7 mouse cellular contexts compared by ENCODE assay signal in genomic region chr13:83738528-83738981, GRCm38 (mm10).
DNase-seq lines count a peak whose midpoint lies in the region; ATAC-seq and TF ChIP-seq lines count a peak whose summit lies in the region.

No protein-coding gene starts in this region.

- TF ChIP-seq CTCF in spleen, adult 2 months (IDR thresholded peaks at IDR 0.05; ENCODE audit: extremely low read depth, insufficient read depth, insufficient read length, insufficient replicate concordance), result no peak

- no peaks in the 10 kb centered on the region for H3K9me3 ChIP-seq in embryonic facial prominence, embryonic 11.5 days (replicated peaks; ENCODE audit: control insufficient read depth, low read length)
- H3K9me3 ChIP-seq in limb, embryonic 10.5 days (replicated peaks), result no peaks in the 10 kb centered on the region
- no peaks in the 10 kb centered on the region for H3K9me3 ChIP-seq in neural tube, embryonic 14.5 days (ENCODE audit: control insufficient read depth, low read length)

- H3K9ac ChIP-seq in embryonic facial prominence, embryonic 11.5 days (replicated peaks; ENCODE audit: low read length), result 0 out of 2 replicates have a peak overlapping the region, but pooled peaks have one; percentile 9
- peak overlapping the region; percentile 90 for H3K9ac ChIP-seq in neural tube, embryonic 14.5 days (replicated peaks; ENCODE audit: low read depth, low read length)

- DNase-seq in spleen, adult 2 months (ENCODE audit: low read depth in 1 of 2, low spot score in 2 of 2), result no peak
- DNase-seq in spleen, adult 12 weeks (ENCODE audit: low spot score), result no peak
- peak; percentile 28 for DNase-seq in embryonic facial prominence, embryonic 11.5 days (ENCODE audit: low spot score)
- no peak for DNase-seq in limb, embryonic 10.5 days (ENCODE audit: low spot score)
- DNase-seq in gastrocnemius, adult 8-10 months (ENCODE audit: low spot score in 2 of 2), result no peak
- DNase-seq in frontal cortex, postnatal 10 days (ENCODE audit: low spot score in 2 of 2), result no peak

- no peak for TF ChIP-seq POLR2A in spleen, adult 2 months (IDR thresholded peaks at IDR 0.05; ENCODE audit: low read depth, low read length)

- peak overlapping the region; percentile 2; the same call in 1 of the 2 replicates for H3K4me2 ChIP-seq in embryonic facial prominence, embryonic 11.5 days (ENCODE audit: low read depth, low read length)
- peak overlapping the region; percentile 89 for H3K4me2 ChIP-seq in neural tube, embryonic 14.5 days (ENCODE audit: low read depth, low read length)

- WGBS in spleen, adult 2 months, result 1% methylated on average over 12 of the region's 12 CpGs
- 5% methylated on average over 12 of the region's 12 CpGs for WGBS in embryonic facial prominence, embryonic 11.5 days
- WGBS in limb, embryonic 10.5 days, result 4% methylated on average over 12 of the region's 12 CpGs
- WGBS in neural tube, embryonic 14.5 days, result 1% methylated on average over 12 of the region's 12 CpGs

- no peak for ATAC-seq in embryonic facial prominence, embryonic 11.5 days (replicated peaks; ENCODE audit: insufficient number of reproducible peaks, low FRiP score, low TSS enrichment, low read depth)
- no peak for ATAC-seq in neural tube, embryonic 14.5 days (ENCODE audit: low read depth)

- peaks cover 16% of the 10 kb centered on the region for H3K27me3 ChIP-seq in spleen, adult 2 months (ENCODE audit: control insufficient read depth, insufficient read depth, low read length)
- peaks cover 17% of the 10 kb centered on the region for H3K27me3 ChIP-seq in embryonic facial prominence, embryonic 11.5 days (ENCODE audit: control insufficient read depth, insufficient read depth, low read length)
- H3K27me3 ChIP-seq in limb, embryonic 10.5 days (ENCODE audit: low read depth, poor library complexity, severe bottlenecking), result peaks cover 88% of the 10 kb centered on the region
- H3K27me3 ChIP-seq in neural tube, embryonic 14.5 days (ENCODE audit: control insufficient read depth, insufficient read depth, low read length), result no peaks in the 10 kb centered on the region

- peaks cover 4% of the 10 kb centered on the region for H3K4me1 ChIP-seq in spleen, adult 2 months (ENCODE audit: control insufficient read depth, insufficient read depth, insufficient read length)
- no peaks in the 10 kb centered on the region for H3K4me1 ChIP-seq in embryonic facial prominence, embryonic 11.5 days (ENCODE audit: control insufficient read depth, insufficient read depth, low read length)
- H3K4me1 ChIP-seq in limb, embryonic 10.5 days, result peaks cover 9% of the 10 kb centered on the region; the same call in 1 of the 2 replicates
- no peaks in the 10 kb centered on the region for H3K4me1 ChIP-seq in neural tube, embryonic 14.5 days (ENCODE audit: control insufficient read depth, insufficient read depth, low read length)

- peak overlapping the region; percentile 55 for H3K4me3 ChIP-seq in spleen, adult 2 months (ENCODE audit: extremely low read depth, insufficient read depth, insufficient read length)
- peak overlapping the region; percentile 22; the same call in 1 of the 2 replicates for H3K4me3 ChIP-seq in embryonic facial prominence, embryonic 11.5 days (ENCODE audit: low read depth, low read length)
- H3K4me3 ChIP-seq in limb, embryonic 10.5 days, result 0 out of 2 replicates have a peak overlapping the region, but pooled peaks have one; percentile 1
- peak overlapping the region; percentile 90 for H3K4me3 ChIP-seq in neural tube, embryonic 14.5 days (ENCODE audit: low read depth, low read length)

- no peaks in the 10 kb centered on the region for H3K36me3 ChIP-seq in spleen, adult 2 months (ENCODE audit: control insufficient read depth, insufficient read depth, low read length)
- no peaks in the 10 kb centered on the region for H3K36me3 ChIP-seq in embryonic facial prominence, embryonic 11.5 days (replicated peaks; ENCODE audit: control insufficient read depth, insufficient read depth, low read depth, low read length)
- H3K36me3 ChIP-seq in limb, embryonic 10.5 days, result no peaks in the 10 kb centered on the region
- peaks cover 26% of the 10 kb centered on the region; the same call in 1 of the 2 replicates for H3K36me3 ChIP-seq in neural tube, embryonic 14.5 days (ENCODE audit: control insufficient read depth, insufficient read depth, low read length)

- H3K27ac ChIP-seq in spleen, adult 2 months (ENCODE audit: insufficient read depth, low read length), result no peak overlapping the region
- H3K27ac ChIP-seq in embryonic facial prominence, embryonic 11.5 days (replicated peaks; ENCODE audit: low read depth, low read length), result no peak overlapping the region
- H3K27ac ChIP-seq in limb, embryonic 10.5 days, result no peak overlapping the region
- H3K27ac ChIP-seq in neural tube, embryonic 14.5 days (ENCODE audit: low read depth, low read length), result peak overlapping the region; percentile 97

Comparison
In these comparisons a context has a peak if more than half of its experiments do, and no peak if none do; other contexts are left out.
1. H3K4me3 ChIP-seq: peak in every context shown above with its lines; median percentile 90 in neural tube, embryonic 14.5 days; 55 in spleen, adult 2 months; 22 in embryonic facial prominence, embryonic 11.5 days; 1 in limb, embryonic 10.5 days.